Mouse (Mus musculus): Measurements from ENCODE around the gene Gnb3. TPM values are rescaled to one million over a fixed set of nuclear protein-coding genes. Genes with fewer than 3 reads are reported as not detected.
"Not testable (repeated sequence)": the region's sequence is repeated elsewhere in the genome, so short reads cannot be mapped to it uniquely, and the experiment has no call there.

The Gnb3 gene
- total and polyA plus RNA-seq, 2 experiments from 2014 or later = 0.66 to 1.1 TPM

- DNase-seq (ENCODE audit: low spot score) (no peak), ATAC-seq (ENCODE audit: low FRiP score) (no peak)
- no peaks in the 10 kb centered on the region for H3K4me1 ChIP-seq (ENCODE audit: insufficient read depth, low read length)
- H3K9me3 ChIP-seq (ENCODE audit: low read length) = no peaks in the 10 kb centered on the region
- H3K4me3 ChIP-seq (ENCODE audit: low read depth, low read length) = no peak overlapping the region
- 65% methylated on average over 10 of the region's 10 CpGs for WGBS
- H3K4me2 ChIP-seq (ENCODE audit: low read depth, low read length, poor library complexity, severe bottlenecking) = no peak overlapping the region
- no peaks in the 10 kb centered on the region for H3K27me3 ChIP-seq (ENCODE audit: insufficient read depth, low read length)
- no peak overlapping the region for H3K9ac ChIP-seq (replicated peaks; ENCODE audit: low read length, poor library complexity, severe bottlenecking)
- H3K36me3 ChIP-seq (ENCODE audit: insufficient read depth, low read length) = no peaks in the 10 kb centered on the region
- no peak for TF ChIP-seq CTCF (IDR thresholded peaks at IDR 0.05)
- no peak overlapping the region for H3K27ac ChIP-seq (ENCODE audit: low read depth, low read length)
Observed at GRCm38 (mm10) chr6:124835531-124835930, 4.5 kb downstream of the Gnb3 start.

GRCm38 (mm10) chr6:124834512-124835081 lies 5.5 kb downstream of the Gnb3 start:
- TF ChIP-seq CTCF (IDR thresholded peaks at IDR 0.05) = no peak
- Histone ChIP-seq H3K9me3 (ENCODE audit: low read length) (no peaks in the 10 kb centered on the region), H3K4me3 (ENCODE audit: low read depth, low read length) (no peak overlapping the region), H3K36me3 (ENCODE audit: insufficient read depth, low read length) (no peaks in the 10 kb centered on the region), H3K27ac (ENCODE audit: low read depth, low read length) (no peak overlapping the region), H3K4me1 (ENCODE audit: insufficient read depth, low read length) (peaks cover 4% of the 10 kb centered on the region), H3K4me2 (ENCODE audit: low read depth, low read length, poor library complexity, severe bottlenecking) (no peak overlapping the region), H3K9ac (replicated peaks; ENCODE audit: low read length, poor library complexity, severe bottlenecking) (no peak overlapping the region), H3K27me3 (ENCODE audit: insufficient read depth, low read length) (no peaks in the 10 kb centered on the region)
- 85% methylated on average over 6 of the region's 6 CpGs for WGBS
- DNase-seq (ENCODE audit: low spot score) = no peak
- ATAC-seq (ENCODE audit: low FRiP score) = no peak

DNA sequence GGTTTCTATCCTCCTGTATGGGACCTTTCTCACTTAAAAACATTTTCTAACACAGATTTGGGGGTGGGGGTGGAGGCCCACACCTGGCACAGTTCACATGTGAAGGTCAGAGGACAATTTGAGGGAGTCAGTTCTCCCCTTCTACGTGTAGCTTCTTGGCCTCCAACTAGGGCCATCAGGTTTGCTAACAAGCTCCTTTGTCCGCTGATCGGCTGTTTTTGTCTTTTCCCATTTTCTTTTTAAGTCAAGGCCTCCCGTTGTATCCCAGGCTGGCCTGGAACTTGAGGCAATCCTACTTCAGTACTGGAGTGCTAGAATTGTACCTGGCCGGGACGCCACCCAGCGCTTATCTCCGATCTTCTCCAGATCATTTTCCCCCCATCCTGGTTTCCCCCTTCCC lies 8.4 kb downstream of the Gnb3 start:
- Histone ChIP-seq H3K36me3 (ENCODE audit: insufficient read depth, low read length) (no peaks in the 10 kb centered on the region), H3K27ac (ENCODE audit: low read depth, low read length) (no peak overlapping the region), H3K9me3 (ENCODE audit: low read length) (no peaks in the 10 kb centered on the region), H3K4me1 (ENCODE audit: insufficient read depth, low read length) (peaks cover 4% of the 10 kb centered on the region), H3K4me3 (ENCODE audit: low read depth, low read length) (no peak overlapping the region), H3K4me2 (ENCODE audit: low read depth, low read length, poor library complexity, severe bottlenecking) (no peak overlapping the region), H3K9ac (replicated peaks; ENCODE audit: low read length, poor library complexity, severe bottlenecking) (no peak overlapping the region), H3K27me3 (ENCODE audit: insufficient read depth, low read length) (no peaks in the 10 kb centered on the region)
- 94% methylated on average over 8 of the region's 8 CpGs for WGBS
- DNase-seq (ENCODE audit: low spot score) (no peak), ATAC-seq (ENCODE audit: low FRiP score) (no peak)
- TF ChIP-seq CTCF (IDR thresholded peaks at IDR 0.05) = no peak

- ATAC-seq (ENCODE audit: low FRiP score); DNase-seq (ENCODE audit: low spot score): not testable (repeated sequence)
Observed at GRCm38 (mm10) chr6:124831199-124831598, 8.9 kb downstream of the Gnb3 start.

GRCm38 (mm10) chr6:124829799-124830700 lies 10.0 kb downstream of the Gnb3 start:
- DNase-seq (ENCODE audit: low spot score) = peak; percentile 98
- Histone ChIP-seq H3K36me3 (ENCODE audit: insufficient read depth, low read length) (peaks cover 10% of the 10 kb centered on the region), H3K27me3 (ENCODE audit: insufficient read depth, low read length) (no peaks in the 10 kb centered on the region), H3K4me1 (ENCODE audit: insufficient read depth, low read length) (peaks cover 4% of the 10 kb centered on the region), H3K4me2 (ENCODE audit: low read depth, low read length, poor library complexity, severe bottlenecking) (peak overlapping the region; percentile 60), H3K9ac (replicated peaks; ENCODE audit: low read length, poor library complexity, severe bottlenecking) (peak overlapping the region; percentile 5; the same call in 1 of the 2 replicates), H3K27ac (ENCODE audit: low read depth, low read length) (peak overlapping the region; percentile 76), H3K9me3 (ENCODE audit: low read length) (no peaks in the 10 kb centered on the region), H3K4me3 (ENCODE audit: low read depth, low read length) (peak overlapping the region; percentile 61)
- WGBS = under 1% methylated on average over 38 of the region's 38 CpGs
- TF ChIP-seq CTCF (IDR thresholded peaks at IDR 0.05) = peak; percentile 51
- ATAC-seq (ENCODE audit: low FRiP score) = peak; percentile 92

More at GRCm38 (mm10) chr6:124831199-124831598, 8.9 kb downstream of the Gnb3 start:
- H3K4me3 ChIP-seq (ENCODE audit: low read depth, low read length); H3K36me3 ChIP-seq (ENCODE audit: insufficient read depth, low read length); H3K9me3 ChIP-seq (ENCODE audit: low read length); H3K27me3 ChIP-seq (ENCODE audit: insufficient read depth, low read length); H3K4me1 ChIP-seq (ENCODE audit: insufficient read depth, low read length); H3K4me2 ChIP-seq (ENCODE audit: low read depth, low read length, poor library complexity, severe bottlenecking); H3K27ac ChIP-seq (ENCODE audit: low read depth, low read length); H3K9ac ChIP-seq (replicated peaks; ENCODE audit: low read length, poor library complexity, severe bottlenecking): not testable (repeated sequence)
- WGBS = 92% methylated on average over 4 of the region's 4 CpGs
